Mouse (Mus musculus) ES-Bruce4 (cell line): ENCODE data around the gene Bst1.

Experiments
- EP300 ChIP-seq: IDR thresholded peaks from 2 replicates; pipeline ENCODE4 v1.6.1; 2011; ENCODE audit warnings: low read depth, low read length; ENCODE audit not compliant: insufficient read depth
- POLR2A ChIP-seq: IDR thresholded peaks from one replicate; pipeline ENCODE4 v1.8.1; 2011; ENCODE audit warnings: low read length; ENCODE audit not compliant: insufficient read depth

DNA sequence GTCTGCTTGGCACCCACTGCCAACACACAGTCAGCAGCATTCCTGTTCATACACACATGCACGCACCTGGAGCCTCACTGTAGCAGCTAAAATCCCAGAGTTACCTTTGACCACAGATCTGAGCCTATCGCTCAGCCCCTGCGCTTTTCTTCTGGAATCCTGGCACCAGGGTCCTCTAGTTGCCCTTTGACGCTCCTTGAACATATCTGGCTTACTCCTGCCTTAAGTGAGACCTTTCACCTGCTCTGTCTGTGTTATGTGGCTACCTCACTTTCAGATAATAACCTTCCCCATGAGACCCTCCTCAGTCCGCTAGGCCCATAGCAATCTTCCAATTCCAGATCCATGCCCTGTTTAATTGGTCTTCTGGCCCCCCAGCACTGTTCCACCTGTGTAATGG lies 41.4 kb downstream of the Bst1 start:
- TF ChIP-seq POLR2A (no peak), EP300 (no peak)
